Mouse (Mus musculus) lung, adult 2 months (tissue): ENCODE data around the gene Nucb2.

Source experiments
- CTCF ChIP-seq: fragments of 200-500 bp; IDR thresholded peaks from 2 replicates; pipeline ENCODE4 v1.5.1; 2011; ENCODE audit warnings: mild to moderate bottlenecking, low read length, control low read depth; ENCODE audit not compliant: insufficient read depth
- POLR2A ChIP-seq: fragments of 200-500 bp; IDR thresholded peaks from 2 replicates; pipeline ENCODE4 v1.6.1; 2011; ENCODE audit warnings: low read depth, mild to moderate bottlenecking, control low read depth, low read length, borderline replicate concordance; ENCODE audit errors: extremely low read depth

DNA sequence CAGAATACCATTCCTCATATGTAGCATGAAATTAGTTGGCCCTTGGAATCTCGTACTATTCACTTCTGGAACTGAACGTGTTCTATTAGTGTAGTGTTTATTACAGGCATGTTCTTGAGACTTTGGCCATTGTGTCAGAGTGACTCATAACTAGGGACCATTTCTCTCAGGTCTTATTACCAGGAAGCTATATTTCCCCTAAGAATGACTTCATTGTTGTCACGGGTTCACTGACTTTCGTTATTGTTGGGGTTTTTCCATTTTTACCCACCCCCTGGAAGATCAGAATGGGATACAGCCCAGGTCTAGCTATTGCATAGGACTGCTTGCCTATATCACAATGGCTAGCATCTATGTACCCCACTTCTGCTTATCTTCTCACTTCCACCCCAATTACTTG is 47.2 kb upstream of the Nucb2 start:
- no peak for TF ChIP-seq POLR2A
- no peak for TF ChIP-seq CTCF
